Mouse (Mus musculus) kidney, embryonic 15.5 days (tissue): ENCODE data around the gene Nepro. TPM values are rescaled to one million over a fixed set of nuclear protein-coding genes. Genes with fewer than 3 reads are reported as not detected.

Source experiments
- ATAC-seq: fragments of 200-750 bp; cut with Nextera tagmentation; replicated peaks from 2 replicates; pipeline ENCODE4 v1.8.0; 2017; ENCODE audit warnings: moderate TSS enrichment; ENCODE audit not compliant: low FRiP score
- H3K27ac ChIP-seq: fragments of 300-500 bp; sonication (generic); 2 replicates; pipeline ENCODE4 v1.5.1; 2015; ENCODE audit warnings: mild to moderate bottlenecking, inconsistent platforms
- H3K27me3 ChIP-seq: fragments of 300-500 bp; sonication (generic); 2 replicates; pipeline ENCODE4 v1.6.1; 2015; ENCODE audit warnings: inconsistent platforms
- H3K36me3 ChIP-seq: fragments of 300-500 bp; sonication (generic); 2 replicates; pipeline ENCODE4 v1.6.1; 2015; ENCODE audit warnings: inconsistent platforms
- H3K4me1 ChIP-seq: fragments of 300-500 bp; sonication (generic); 2 replicates; pipeline ENCODE4 v1.6.1; 2015; ENCODE audit warnings: inconsistent platforms
- H3K4me2 ChIP-seq: fragments of 300-500 bp; sonication (generic); 2 replicates; pipeline ENCODE4 v1.6.1; 2015; ENCODE audit warnings: moderate library complexity, mild to moderate bottlenecking, inconsistent platforms
- H3K4me3 ChIP-seq: fragments of 300-500 bp; sonication (generic); replicated peaks from 2 replicates; pipeline ENCODE4 v1.5.1; 2015; ENCODE audit warnings: mild to moderate bottlenecking, inconsistent platforms
- H3K9ac ChIP-seq: fragments of 300-500 bp; sonication (generic); 2 replicates; pipeline ENCODE4 v1.6.1; 2015; ENCODE audit warnings: mild to moderate bottlenecking, inconsistent platforms
- H3K9me3 ChIP-seq: fragments of 300-500 bp; sonication (generic); replicated peaks from 2 replicates; pipeline ENCODE4 v1.6.1; 2016; ENCODE audit warnings: inconsistent platforms
- WGBS: fragments of 180-500 bp; shearing (Covaris S2); methylation state at CpG from one replicate; pipeline ENCODE4 v1.1.7; 2015; ENCODE audit warnings: mixed read lengths; 5-methylcytosine and 5-hydroxymethylcytosine counted together
- polyA plus RNA-seq: library from polyadenylated mRNA; unstranded; fragments of >200 nt; fragmentation: Nextera tagmentation; extraction: Ambion mirVana; gene quantifications from 2 replicates; pipeline ENCODE4 v1.2.1, GENCODE M21; 2015

Gene Nepro
- polyA plus RNA-seq, 1 experiment from 2014 or later: 11.3 TPM

DNA sequence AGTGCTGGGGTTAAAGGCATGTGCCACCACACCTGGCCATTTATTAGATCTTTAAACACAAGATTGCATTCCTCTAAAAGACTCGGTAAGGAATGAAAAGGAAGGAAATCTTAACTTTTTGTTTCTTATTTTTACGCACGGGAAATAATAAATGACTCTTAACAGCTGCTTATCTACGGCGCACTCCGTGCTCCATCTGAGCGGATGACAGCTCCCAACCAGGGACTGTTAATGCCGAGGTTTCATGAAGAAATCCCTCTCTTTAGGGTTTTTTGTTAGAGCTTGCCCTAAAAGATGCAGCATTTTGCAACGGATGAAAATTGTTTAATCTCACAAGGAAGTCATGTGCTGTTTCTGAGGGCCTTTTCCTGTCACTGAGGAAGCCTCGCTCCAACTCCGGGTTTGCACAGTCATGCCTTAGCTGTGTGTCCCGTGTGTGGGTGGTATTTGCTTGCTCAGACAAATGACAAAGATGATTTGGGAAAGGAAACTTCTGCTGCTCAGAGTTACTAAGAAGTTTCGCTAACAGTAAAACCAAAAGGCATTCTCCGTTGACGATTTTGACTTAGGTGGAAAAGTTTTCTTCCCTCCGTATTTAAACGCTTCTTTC, 54.5 kb downstream of the Nepro start:
- Histone ChIP-seq H3K4me1 (no peaks in the 10 kb centered on the region), H3K36me3 (no peaks in the 10 kb centered on the region), H3K4me3 (no peak overlapping the region), H3K27me3 (no peaks in the 10 kb centered on the region), H3K4me2 (peak overlapping the region; percentile 38), H3K27ac (no peak overlapping the region), H3K9me3 (no peaks in the 10 kb centered on the region), H3K9ac (no peak overlapping the region)
- WGBS: 60% methylated on average over 17 of the region's 17 CpGs
- no peak for ATAC-seq

- Histone ChIP-seq H3K9me3 (no peaks in the 10 kb centered on the region), H3K27ac (no peak overlapping the region), H3K36me3 (no peaks in the 10 kb centered on the region), H3K9ac (no peak overlapping the region), H3K27me3 (no peaks in the 10 kb centered on the region), H3K4me1 (no peaks in the 10 kb centered on the region), H3K4me2 (no peak overlapping the region), H3K4me3 (no peak overlapping the region)
- 85% methylated on average over 5 of the region's 5 CpGs for WGBS
- no peak for ATAC-seq
Observed at GRCm38 (mm10) chr16:44779494-44779893, 55.4 kb downstream of the Nepro start.

DNA sequence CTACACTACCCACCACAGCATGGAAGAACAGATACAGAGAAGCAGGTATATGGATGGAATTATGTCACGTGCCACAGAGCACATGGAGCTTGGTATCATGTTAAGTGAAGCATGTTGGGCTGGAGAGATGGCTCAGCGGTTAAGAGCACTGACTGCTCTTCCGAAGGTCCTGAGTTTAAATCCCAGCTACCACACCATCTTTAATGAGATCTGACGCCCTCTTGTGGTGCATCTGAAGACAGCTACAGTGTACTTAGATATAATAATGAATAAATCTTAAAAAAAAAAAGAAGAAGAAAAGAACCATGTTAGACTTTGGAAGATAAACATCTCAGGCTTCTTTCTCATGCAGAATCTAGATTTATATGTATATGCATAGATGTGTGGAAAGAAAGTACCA, 56.6 kb downstream of the Nepro start:
- H3K36me3 ChIP-seq: no peaks in the 10 kb centered on the region
- WGBS: 66% methylated on average over 4 of the region's 4 CpGs
- H3K4me3 ChIP-seq: no peak overlapping the region

More for the DNA sequence above, 56.6 kb downstream of the Nepro start:
- Histone ChIP-seq H3K27me3 (no peaks in the 10 kb centered on the region), H3K9ac (no peak overlapping the region), H3K27ac (no peak overlapping the region), H3K4me2 (no peak overlapping the region), H3K4me1 (no peaks in the 10 kb centered on the region), H3K9me3 (no peaks in the 10 kb centered on the region)
- ATAC-seq: no peak

Other genes starting within 250 kb of the Nepro start
- 19.1 and 24.2 TPM in 2 replicates for gene Boc, start 165.4 kb upstream of the Nepro start, polyA plus RNA-seq
- gene Gtpbp8, start 22.1 kb downstream of the Nepro start, polyA plus RNA-seq: 29.5 and 32.8 TPM in 2 replicates
- gene Cd200r1, start 41.4 kb downstream of the Nepro start, polyA plus RNA-seq: 0.37 and 0.62 TPM in 2 replicates
- gene Cd200r4, start 87.4 kb downstream of the Nepro start, polyA plus RNA-seq: 0.09 TPM in 1 of 2 replicates, not detected in the other
- 0.09 TPM in 1 of 2 replicates, not detected in the other for gene Cd200r2, start 142.8 kb downstream of the Nepro start, polyA plus RNA-seq
- gene Cd200r3, start 219.4 kb downstream of the Nepro start, polyA plus RNA-seq: 0.22 and 0.29 TPM in 2 replicates